Mouse (Mus musculus) liver (tissue): Measurements from ENCODE around the gene Ssxa1.
A peak's percentile ranks its signal among the peaks of the same experiment; 100 is the strongest.
"Not testable (repeated sequence)": the region's sequence is repeated elsewhere in the genome, so short reads cannot be mapped to it uniquely, and the experiment has no call there.

Experiments
- DNase-seq: peaks from one replicate; pipeline ENCODE4 v3.0.0-alpha.2; 2020; ENCODE audit warnings: mixed read lengths

The Ssxa1 gene

DNA sequence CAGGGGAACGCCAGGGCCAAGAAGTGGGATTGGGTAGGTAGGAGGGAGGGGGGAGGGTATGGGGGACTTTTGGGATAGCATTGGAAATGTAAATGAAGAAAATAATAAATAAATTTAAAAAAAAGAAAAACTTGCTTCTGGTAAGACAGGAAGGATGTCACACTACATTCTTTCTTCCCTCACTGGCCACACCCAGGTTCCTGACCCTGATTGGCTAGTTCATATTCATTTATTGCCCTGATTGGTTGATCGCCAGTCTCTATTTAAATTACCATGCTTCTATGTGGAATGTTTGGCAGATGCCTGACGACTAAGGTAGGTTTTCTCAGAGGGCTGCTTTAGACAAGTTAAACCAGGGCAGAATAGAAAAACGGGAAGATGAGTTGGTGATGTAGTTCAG lies at the start of gene Ssxa1:
Gene Ssxa1 (plus strand): TSS at position 301 of the 400 bp plus-strand sequence.
- DNase-seq = no peak

DNA sequence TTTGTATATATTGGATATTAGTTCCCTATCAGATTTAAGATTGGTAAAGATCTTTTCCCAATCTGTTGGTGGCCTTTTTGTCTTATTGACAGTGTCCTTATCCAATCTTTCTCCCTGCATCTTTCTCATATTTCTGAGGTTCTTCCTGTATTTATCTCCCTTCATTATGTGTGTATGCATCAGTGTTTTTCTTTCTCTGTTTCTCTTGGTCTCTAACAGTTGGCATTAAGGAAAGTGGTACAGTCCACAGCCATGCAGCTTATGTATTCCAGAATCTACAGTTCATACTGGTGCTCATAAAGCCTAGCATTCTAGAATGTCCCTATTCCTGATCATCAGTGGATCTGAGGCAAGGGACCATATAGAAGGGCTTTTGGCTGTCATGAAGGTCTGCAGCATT lies 47.5 kb upstream of the Ssxa1 start, which contains the start of gene Spaca5:
Gene Spaca5 (plus strand): TSS at position 301 of the 400 bp plus-strand sequence.
- no peak for DNase-seq

DNA sequence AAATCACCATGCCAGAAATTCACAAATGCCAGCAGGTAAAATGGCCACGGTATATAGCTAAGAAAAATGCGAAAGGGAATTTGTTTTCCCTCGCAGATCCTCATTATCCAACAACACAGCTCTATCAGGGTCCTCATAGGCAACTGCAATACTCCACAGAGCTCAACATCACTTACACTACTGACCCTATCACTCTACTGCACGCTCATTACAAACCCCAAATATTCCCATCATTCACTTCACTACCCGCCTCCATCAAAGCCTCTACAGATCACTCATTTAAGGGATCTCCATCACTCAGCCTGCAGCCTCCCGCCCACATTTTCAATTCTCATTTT lies 27.0 kb upstream of the Ssxa1 start:
- DNase-seq = no peak

DNA sequence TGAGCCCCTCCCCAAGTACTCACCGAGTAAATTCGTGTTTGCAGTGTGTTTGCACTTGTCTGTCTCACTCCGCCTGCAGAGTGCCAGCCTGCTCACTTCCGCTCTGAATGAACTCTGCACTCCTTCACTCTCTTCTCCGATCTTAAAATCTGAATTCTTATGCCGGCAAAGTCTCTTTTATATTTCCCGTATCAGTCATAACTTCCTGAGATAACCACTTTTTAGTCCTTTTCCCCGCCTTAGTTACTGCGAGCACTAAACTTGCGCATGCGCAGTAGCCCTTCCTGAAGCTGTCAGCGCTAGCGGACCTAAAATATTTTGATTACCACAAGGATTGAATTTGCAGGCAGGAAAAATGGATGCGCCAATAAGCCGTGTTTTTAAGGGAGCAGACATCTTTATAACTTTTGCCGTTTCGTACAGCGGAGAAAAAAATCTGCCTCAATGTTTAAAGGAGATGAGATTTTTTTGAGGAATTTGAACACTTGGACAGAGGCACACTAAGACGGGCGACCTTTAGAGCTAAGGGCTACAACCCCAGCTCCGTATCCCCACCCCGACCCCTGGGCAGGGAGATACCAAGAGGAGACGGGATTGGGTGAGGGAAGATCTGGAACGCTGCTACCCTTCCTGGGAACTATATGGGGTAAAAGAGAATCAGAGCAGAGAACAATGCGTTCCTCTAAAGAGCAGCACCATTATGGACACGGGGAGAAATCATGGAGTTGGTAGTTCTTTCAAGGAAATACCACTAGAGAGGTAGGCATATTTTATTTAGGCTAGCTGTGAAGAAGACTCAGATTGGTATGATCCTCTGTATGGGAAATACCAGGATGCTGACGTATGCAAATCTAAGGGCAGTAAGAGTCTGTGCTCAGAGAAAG lies 26.4 kb upstream of the Ssxa1 start, which contains the start of gene Zfp300:
Gene Zfp300 (minus strand): TSS at position 545 of the 884 bp plus-strand sequence.
- DNase-seq = peak; percentile 67

DNA sequence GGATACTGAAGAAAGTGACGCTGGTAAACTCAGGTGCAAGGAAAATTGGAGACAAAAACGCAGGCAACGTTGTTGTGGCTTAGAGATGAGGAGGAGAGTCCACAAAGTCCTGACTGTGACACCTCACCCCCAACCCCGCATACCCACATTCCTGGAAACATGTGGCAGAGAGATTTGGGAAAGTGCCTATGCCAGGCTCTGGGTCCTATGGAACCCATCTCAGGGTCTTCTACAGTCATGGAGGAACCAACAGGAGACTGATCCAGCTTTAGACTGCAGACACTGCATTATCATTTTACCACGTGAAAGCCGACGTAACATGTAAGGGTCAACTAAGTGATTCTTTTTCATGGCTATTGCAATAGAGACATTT lies 25.8 kb upstream of the Ssxa1 start:
- DNase-seq = no peak

DNA sequence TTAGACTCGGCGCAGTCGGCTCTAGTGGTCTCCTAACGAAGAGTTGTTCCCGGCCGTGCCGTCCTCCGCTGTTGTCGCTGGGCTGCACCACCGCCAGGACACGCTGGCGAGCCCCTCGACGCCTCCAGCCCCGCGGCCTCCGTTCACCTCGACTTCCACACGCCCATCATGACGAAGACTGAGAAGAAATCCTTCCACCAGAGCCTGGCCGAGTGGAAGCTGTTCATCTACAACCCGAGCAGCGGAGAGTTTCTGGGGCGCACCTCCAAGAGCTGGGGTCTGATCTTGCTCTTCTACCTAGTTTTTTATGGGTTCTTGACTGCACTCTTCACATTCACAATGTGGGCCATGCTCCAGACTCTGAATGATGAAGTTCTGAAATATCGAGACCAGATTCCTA lies 31.1 kb downstream of the Ssxa1 start:
- not testable (repeated sequence) for DNase-seq
